Mouse (Mus musculus) kidney, postnatal 10 days (tissue): ENCODE results near the gene Nav3.

ENCODE experiments used
- DNase-seq: peaks from one replicate; pipeline ENCODE4 v3.0.0; 2021; ENCODE audit warnings: mixed read lengths

Gene Nav3

DNA sequence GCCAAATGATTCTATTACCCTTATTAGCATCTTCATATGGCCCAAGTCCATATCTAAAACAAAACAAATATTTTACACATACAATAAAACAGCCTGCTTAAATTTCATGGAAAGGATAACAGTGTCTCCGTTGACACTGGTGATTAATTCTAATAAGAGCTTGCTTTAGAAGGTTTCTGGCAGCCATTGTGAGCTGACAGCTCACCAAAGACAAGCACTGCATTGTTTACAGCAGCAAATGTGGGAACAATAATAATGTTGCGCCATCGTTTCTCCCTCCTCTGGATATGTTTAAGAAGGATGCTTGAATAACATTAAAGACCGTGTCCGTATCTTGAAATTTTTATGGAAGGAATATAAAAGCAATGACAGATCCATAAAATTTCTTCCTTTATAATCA, 280.1 kb downstream of the Nav3 start:
- DNase-seq, result no peak

DNA sequence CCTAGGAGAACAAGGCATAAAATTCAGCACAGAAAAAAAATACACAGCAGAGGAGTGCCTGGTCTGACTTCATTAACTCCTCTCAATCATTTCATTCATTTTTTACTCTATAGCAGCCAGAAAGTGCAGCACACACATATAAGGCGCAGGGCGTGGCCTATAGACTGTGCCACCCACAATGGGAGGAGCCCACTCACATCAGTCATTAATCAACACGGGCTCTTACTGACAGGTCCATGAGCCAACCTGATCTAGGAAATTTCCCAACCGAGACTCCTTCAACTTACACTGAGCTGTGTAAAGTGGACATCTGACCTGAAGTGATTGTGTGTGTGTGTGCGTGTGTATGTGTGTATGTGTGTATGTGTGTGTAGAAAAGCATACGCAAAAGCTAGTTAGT, 286.6 kb downstream of the Nav3 start:
- no peak for DNase-seq

DNA sequence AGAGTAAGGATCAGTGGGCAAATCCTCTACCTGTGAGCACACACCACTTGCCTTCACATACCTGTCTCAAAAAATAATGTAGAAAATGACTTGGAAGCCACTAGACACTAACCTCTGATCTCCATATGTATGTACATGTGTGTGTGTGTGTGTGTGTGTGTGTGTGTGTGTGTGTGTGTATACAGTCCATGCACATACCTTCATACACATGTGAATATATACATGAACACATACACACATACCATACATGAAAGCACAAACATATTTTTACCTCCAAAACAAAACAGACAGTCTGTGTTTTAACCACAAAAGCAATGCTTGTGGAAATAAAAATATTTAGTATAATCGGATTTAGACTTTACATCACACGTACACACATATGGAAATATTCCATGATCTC, 287.1 kb downstream of the Nav3 start:
- DNase-seq, result no peak

DNA sequence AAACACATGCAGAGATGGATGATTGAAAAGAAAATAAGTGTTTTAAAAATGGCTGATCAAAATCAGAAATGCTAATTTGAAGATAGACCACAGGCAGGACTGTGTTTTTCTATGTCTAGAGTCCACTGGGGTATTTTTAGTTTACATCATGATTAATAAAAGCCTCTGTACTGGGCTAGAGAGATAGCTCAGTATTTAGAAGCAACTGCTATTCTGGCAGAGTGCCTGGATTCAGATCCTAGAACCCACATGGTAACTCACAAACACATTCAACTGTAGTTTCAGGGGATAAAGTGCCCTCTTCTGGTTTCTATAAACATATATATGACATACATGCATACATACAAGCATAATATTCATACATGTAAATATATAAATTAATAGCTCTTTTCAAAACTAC, 293.4 kb downstream of the Nav3 start:
- no peak for DNase-seq

DNA sequence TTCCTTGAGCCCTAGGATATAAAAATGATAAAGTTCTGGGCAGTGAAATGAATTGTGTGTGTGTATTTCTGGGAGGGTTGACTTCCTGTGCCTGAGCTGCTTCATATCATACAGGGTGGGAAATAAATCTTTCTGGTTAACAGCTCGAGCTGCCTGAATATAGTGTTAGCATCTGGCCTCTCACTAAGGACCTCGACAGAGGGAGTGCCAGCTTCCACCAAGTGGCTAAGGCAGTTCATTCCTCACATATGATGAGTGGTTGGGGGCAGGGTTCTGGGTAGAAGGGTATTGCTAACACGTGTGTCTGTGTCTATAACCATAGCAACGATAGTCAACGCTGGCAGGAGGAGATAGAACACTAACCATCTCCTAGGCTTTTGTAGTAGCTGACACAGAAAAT, 295.1 kb downstream of the Nav3 start:
- DNase-seq, result no peak

DNA sequence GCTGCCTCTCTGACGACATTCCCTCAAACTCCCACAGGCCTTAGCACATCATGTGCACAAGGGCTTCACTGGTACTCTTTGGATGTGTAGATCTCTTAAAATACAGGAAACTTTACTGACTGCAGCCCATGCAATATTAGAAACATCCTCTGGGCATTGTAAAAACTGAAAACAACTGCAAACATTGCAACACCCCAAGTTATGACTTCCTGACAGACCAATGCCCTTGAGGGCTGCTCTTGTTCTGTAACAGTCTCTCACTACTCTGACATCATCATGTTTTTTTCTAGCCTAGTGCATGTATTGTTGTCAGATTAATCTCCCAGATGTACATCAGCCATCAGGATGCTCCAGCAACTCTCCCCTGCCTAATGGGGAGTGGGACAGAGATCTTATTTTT, 296.5 kb downstream of the Nav3 start:
- no peak for DNase-seq

DNA sequence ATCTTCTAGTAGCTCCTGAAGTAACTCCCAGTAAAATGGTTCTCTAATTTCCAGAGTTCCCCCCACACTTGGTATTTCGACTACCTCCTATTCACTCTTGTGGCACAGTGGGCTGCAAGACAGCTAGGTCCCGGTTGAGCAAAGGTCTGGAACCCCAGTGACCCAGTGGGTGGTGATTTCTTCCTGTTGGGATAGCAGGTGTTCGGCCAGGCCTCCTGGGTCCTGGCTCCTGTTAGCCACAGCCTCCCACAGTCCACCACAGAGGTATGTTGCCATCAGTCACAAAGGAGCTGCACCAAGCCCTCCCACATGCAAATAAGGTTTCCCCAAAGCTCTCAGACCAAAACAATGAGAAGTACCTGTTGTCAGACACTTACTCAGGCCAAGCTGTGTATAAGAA, 297.9 kb downstream of the Nav3 start:
- no peak for DNase-seq

DNA sequence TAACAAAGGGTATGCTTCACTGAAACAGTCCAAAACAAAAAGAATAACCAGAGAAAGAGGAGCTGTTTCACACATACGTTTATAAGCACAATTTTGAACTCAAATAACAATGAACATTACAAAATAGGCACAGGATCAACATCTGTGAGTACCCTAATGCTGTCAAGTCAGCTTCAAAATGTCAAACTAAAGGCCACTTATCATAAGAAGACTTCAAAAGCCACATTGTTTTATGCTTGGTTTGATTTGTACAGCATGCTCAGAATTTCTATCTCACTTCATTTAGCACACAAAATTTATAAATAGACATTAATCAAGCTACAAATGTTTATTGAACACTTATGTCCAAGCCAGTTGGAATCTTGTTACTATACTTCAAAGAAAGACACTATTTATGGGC, 299.6 kb downstream of the Nav3 start:
- no peak for DNase-seq

DNA sequence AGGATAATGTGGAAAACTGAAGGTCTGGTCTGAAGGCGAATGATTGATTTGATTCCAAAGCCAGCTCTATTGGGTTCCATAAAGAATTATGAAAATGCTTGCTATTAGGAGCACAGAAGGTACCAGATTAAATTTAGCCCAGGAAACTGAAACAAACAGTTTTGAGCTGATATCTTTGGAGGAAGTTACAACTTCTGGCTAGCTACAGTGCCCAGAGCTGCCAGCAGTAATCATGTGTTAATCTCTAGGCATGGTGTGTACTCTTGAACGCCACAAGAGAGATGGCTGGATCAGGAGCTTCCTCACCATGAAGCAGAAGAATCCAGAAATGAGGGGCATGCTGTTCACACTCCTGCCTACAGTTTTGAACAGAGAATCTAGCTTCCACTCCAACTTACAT, 300.5 kb downstream of the Nav3 start:
- no peak for DNase-seq

DNA sequence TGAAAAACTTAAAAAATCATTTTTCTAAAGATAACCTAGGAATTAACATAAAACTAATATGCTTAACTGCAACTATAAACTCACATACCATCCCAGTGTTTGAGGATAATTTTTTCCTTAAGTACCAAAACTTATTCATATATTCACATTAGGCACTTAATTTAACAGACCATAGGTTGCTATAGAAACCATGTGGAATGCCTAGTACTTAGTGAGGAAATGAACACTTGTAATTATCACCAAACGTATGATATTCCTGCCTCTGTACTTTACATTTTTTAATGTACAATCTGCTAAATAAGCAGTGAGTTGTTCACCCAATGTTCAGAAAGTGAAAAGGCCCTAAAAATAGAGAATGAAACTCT, 301.1 kb downstream of the Nav3 start:
- DNase-seq, result no peak

DNA sequence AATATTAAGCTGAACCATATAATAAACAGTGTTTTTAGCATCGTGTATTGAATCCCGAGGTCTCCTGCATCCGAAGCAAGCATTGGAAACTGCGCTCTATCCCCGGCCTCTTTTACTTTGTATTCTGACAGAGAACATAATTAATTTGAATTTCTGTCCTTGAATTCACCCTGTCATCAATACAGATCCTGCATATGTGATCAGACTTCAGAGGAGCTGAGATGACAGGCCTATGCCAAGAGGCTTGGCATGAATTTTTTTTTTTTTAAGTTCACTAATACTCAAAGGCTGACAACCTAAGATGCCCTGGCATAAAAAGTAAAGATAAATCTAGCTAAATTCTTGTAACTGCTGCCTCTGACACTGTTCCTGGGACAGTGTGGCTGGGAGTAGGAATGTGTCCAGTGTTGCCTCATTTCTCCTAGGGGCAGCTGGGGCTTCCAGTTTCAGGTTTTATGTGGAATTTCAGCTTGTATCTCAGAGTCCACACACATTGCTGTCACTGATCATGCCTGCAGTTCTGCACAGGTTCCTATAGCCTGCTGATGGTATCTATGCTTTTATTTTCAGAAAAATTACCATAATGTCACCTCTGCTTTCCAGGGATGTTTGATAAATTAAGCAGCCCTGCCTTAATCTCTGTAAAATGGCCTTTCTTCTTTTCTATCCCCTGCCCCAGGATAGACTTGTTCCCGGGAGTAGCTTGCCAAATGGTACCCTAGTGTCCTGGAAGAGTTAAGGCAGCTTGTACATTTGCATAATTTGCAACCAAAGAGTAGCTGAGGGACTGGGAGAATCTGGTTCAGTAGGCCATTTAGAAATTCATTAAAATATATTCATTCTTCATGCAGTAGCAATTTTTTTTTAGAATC, 301.8 kb downstream of the Nav3 start:
- DNase-seq, result no peak

DNA sequence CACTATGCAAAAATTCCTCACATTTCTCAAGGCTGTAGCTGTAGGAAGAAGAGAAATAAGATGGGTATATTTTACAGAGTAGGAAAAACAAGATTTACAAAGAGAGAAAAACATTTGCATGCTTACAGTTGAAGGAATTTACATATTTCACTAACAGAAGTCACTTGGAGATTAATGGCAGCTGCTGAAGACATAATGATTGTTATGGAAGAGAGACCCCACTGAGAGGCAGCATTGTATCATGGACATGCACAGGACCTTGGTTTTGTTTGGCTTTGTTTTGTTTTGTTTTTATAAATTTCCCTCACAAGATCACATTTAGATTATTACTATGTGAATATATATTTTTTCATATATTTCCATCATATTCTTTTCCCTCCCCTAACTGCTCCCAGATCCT, 335.4 kb downstream of the Nav3 start:
- DNase-seq, result no peak

DNA sequence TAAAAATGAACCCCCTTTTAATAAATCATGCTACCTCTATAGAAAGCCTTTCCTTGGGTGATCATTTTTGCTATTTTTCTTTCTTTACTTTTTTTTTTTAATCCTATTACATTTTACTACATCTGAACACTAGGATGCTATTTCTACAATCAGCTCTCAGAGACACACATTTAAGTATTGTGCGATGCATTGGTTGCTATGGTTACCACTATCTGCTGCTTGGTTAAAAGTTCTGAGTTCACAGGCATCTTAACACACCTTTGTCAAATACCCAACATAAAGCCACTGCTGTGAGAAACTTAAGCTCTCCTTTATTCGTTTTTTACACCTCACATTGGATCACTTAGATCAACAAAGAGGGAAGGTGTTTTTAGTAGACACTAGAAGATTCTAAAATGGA, 338.7 kb downstream of the Nav3 start:
- DNase-seq, result no peak

DNA sequence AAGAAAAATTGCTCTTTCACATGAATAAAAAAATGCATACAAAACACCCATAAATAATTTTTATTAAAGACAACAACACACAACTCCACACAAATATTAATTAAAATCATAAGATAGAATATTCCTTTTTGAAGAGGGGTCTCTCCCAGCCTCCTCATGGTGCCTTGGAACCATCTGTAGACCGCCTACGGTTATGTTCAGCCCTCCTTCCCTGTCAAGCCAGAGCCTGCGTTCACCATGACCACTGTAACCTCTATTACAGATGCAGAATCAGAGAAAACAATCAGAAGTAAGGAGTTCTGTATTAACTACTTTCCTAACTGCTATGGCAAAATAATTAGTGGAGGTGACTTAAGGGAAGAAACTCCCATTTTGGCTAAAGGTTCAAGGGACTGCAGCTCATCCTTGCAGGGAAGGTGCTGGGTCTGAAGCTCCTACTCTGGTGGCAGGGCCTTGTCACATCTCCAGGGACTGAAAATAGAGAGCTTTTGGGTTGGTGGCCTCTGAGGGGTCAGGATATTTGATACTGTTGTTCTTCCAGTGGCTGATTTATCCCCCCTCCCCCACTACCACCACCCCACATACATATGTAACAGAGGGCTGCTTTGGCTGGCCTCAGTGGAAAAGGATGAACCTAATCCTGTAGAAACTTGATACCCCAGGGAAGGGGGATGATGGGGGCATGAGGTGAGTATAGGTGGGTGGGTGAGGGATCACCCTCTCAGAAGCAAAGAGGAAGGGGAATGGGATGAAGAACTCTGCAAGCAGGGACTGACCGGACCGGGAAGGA, 343.1 kb downstream of the Nav3 start:
- no peak for DNase-seq

DNA sequence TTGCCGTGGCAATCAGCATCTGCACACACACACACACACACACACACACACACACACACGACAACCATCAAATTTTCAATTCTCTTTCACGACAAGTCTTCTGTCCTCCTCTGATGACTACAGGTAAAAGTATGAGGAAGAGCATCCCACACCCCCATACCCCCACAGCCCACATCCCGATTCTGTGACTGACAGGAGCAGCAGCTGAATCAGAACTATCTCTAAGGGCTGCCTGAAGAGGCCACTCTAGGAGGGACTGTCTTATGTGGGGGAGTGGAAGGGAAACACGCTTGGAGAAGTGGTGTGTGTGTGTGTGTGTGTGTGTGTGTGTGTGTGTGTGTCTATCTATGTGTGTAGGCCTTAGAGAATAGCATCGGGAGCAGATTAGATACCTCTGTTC, 352.7 kb downstream of the Nav3 start:
- no peak for DNase-seq

DNA sequence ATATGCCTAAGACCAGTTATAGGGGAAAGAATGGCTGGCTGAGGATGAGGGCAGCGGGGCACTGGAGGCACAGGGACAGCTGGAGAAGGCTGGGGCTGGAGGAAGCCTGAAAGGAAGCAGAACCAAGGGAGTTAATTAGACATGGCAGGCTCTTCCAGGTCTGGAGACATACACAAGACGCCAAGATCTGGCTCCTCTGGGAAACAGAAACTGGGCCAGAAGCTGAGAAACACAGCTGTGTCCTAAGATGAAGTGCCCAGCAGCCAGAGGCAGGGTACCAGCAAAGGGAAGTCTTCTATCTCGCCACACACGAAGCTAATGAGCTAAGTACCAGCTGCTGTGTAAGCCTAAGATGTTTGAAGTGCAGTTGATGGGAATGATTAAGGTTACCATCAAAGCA, 353.8 kb downstream of the Nav3 start:
- DNase-seq, result peak; percentile 11

DNA sequence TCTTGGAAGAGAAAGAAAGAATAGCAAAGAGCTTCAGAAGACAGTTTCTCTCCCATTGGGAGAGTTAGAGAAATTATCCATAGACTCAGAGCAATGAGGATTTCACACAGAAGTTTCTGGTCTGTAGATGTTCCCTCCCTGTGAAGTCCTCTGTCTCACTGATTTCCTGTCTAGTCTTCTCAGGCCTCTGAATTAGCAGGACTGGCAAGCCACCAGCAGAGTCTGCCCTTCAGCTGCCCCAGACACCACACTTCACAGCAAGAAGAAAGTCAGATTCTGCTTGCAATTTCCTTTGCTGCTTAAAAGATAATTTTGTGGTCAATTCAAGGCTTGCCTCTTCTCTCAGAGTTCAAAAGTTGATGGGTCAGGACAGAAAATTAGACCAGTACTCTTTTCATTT, 361.6 kb downstream of the Nav3 start:
- peak; percentile 85 for DNase-seq

DNA sequence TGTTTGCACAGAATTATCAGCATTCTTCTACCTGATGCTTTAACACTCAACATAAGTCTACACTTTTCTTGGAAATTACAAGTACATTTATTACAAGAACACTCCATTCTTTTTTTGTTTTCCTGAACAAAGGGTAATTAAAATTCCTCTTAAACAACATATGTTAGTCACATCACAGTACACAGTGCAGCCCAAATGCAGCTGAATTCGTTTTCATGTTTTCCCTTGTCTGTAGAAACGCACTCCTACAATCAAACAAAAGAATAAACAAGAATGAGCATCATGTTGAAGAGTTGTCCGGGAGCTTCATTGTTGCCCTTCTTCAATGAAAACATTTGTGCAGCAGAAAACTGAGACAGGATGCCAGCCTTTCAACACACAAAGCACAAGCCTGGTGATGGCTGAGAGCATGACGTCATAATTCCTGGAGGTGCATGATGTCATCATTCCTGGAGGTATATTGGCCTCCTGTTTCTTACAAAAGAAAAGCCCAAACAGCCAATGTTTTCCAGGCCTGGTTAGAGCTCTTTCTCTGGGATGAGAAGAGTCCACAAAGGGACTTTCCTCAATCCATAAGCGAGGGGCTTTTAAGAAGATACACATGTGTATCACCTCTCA, 367.5 kb downstream of the Nav3 start:
- no peak for DNase-seq

DNA sequence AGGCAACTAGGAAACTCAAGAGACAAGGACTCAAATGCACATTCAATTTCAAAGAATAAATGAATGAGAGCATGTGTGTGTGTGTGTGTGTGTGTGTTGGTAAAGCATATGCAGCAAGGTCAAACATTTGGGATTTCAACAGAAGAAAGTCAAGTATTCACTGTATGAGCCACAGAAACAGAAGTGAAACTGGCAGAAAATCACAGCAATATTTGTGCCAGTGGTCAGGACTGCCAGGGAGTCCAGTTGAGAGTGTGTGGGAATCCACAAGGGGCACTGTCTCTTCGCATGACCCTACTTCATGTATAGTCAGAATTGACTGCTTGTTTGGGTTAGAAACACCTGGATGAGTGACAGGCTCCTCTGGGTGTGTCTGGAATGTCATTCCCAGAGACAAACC, 370.1 kb downstream of the Nav3 start:
- no peak for DNase-seq

DNA sequence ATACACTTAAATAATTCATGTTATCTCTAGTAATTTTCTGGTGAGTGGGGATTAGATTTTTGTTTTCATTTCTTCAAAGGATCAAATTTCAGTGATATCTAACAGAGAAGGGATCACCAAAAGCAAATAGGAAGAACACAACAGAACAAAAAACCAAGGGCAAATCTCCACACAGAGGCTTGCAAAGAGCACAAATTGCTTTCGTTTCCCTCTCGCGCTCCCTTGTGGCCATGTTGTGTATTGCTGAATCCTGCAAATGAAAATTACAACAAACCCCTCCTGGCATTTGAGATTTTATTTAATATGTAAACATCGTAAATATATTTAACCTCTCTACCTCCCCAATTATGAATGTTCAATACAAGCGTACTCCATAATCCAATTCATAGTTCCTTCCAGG, 370.8 kb downstream of the Nav3 start:
- DNase-seq, result peak; percentile 82

DNA sequence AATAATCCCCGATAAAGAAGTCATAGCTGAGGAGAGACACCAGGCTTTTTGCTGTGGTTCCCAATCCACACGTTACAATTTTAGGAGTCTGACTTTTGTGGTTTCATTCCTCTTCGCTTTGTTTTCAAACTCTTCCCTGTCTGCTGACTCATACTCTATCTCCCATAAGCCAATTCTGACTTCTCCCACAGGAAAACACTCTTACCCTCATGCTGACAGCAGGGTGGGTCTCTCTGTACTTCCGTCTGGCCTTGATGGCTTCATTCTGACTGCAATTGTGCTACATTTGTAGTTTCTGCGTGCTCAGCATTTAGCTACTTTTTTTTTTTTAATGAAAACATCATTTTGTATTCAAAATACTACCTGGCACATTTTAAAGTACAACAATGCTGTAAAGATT, 379.4 kb downstream of the Nav3 start:
- DNase-seq, result no peak

DNA sequence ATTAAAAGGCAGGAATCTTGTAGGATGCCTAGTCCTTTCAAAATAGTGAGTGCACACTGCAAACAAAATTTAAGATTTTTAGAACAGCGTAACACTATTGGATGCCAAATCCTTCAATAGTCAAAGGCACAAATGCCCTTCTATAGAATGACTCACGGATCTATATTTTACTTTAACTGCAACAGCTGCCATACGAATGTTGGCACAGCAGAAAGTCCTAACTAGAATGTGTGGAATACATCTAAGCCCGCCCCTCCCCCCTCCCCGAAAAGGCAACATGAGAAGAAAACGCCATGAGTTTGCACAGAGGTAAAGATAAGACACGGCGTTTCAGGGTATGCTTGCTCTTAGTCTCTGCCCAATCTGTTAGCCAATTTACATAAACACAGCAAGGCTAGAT, 383.6 kb downstream of the Nav3 start:
- DNase-seq, result no peak

DNA sequence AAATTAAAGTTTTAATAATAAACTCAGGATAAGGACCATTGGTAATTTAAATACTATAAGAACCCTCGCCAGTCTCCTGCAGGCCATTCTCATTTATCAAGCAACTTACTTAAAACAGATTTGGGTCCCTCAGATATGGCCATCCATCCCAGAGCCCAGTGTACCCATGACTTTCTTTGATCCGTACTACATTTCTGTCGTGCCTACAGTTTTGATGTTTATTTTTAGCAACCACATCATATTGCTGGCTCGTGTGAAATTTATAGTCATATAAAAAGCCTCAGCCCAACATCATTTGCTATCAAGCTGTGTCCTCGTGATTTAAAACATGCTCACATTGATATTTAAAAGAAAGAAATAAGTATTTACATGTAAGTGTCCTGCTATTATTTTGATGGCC, 394.8 kb downstream of the Nav3 start:
- DNase-seq, result no peak

DNA sequence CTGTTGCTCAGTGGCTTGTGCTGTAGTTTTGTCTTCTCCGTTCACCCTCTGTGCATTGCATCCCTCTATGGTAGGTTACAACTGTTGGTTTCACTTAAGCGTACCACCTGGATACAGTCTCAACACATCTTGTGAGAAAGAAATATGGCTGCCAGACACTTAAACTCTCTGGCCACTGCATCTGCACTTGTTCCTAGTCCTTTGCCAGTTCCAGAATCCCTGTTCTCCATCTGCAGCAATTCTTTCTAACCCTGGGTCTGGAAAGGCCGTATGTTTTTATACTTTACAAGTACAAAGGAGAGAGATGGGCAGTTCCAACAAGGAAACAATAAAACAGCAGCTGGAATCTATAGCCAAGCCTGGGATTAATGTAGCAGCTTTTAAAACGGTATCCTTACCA, 418.5 kb downstream of the Nav3 start:
- DNase-seq, result no peak
